Mouse (Mus musculus) retina, embryonic 14.5 days (tissue): ENCODE data around the gene Tmem235.
A peak's percentile ranks its signal among the peaks of the same experiment; 100 is the strongest.

Experiments used
- DNase-seq: peaks from one replicate; pipeline ENCODE4 v3.0.0-alpha.2; 2015; ENCODE audit warnings: low spot score

The Tmem235 gene

DNA sequence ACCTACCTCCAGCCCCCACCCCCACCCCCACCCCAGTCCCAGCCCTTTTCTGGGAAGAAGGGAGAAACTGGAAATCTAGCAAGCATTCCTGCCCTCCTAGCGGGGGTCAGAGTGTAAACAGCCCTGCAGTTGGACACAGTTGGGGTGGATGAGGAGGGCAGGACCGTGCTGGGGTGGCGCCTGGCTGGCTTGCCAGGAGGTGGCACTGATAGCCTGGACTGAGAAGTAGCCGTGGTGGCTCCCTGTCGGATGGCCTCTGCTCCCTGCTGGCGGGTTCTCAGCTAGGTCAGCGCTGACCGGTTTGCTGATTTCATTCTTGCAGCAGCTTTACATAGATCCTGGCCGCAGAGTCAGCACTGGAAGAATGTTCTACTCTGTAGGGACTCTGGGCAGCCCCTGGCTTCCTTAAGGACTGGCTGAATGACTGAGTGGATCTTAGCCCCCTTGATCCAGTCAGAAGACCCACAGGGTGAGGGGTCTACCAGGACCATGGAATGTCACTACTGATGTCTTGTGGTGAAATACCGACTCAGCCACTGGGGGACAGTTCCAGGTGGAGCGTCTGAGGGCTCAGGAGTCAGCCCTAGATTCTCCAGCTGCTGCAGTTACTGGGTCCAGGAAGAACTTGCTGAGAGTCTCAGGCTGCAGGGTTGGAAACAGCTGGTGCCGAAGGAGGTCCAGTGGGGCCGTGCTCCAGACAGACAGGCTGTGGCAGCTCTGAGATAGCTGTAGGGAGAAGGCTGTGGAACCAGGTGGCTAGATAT is 30.1 kb downstream of the Tmem235 start:
- peak; percentile 59 for DNase-seq

- DNase-seq: no peak
These were observed 31.1 kb downstream of the Tmem235 start for GRCm38 (mm10) chr11:117891581-117892175.

GRCm38 (mm10) chr11:117892199-117892598 is 31.6 kb downstream of the Tmem235 start:
- peak; percentile 38 for DNase-seq

DNA sequence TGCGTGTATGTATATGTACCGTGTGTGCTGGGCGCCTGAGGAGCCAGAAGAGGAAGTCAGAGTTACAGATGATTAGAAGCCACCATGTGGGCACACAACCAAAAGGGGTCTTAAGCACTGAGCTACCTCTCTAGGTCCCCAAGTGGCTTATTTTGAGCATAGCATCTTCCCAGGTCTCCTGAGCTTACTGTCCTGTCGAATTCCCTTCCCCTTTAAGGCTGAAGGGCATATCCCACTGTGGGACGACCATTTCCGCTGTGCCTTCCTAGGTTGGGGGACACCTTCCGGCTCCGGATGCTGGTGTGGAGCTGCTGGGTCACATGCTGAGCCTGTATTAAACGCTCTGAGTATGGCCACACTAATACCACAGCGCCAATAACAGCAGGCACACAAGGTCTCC is 34.1 kb downstream of the Tmem235 start:
- no peak for DNase-seq

- no peak for DNase-seq
These were observed 36.0 kb downstream of the Tmem235 start for GRCm38 (mm10) chr11:117896533-117896932.

GRCm38 (mm10) chr11:117902282-117902681 is 41.7 kb downstream of the Tmem235 start:
- no peak for DNase-seq

DNA sequence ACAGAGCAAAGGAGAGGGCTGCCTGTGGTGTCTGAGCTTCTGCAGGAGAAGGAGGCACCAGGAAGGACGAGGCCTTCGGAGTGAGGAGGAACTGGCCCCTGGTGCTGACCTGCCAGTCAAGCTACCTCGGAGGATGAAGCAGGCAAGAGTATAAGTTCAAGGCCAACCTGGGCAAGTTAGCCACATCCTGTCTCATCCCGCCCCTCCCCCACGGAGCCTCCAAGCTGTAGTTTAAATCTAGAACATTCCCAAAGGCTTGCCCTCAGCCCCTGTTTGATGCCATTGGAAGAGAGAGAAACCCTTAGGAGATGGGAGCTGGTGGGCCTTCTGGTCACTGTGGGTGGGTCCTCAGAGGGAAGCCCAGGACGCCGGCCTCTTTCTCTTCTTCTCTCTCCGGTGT is 43.9 kb downstream of the Tmem235 start:
- DNase-seq: no peak

DNA sequence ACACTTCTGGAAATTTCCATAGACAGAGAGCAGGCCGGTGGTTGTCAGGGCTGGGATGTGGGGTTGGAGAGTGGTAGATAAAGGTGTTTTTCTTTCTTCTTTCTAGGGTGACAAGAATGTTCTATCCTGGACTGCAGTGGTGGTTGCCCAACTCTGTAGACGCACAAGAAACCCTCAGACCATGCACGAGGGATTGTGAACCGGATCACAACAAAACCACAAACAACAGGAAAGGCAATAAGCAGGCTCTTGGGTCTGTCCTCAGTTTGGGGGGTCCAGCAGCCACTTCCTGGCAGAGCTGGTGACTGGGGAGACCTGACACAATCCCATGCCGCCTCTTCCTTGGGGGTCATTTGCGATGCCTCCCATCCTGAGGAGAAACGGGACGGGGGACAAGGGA is 48.8 kb downstream of the Tmem235 start:
- no peak for DNase-seq

DNA sequence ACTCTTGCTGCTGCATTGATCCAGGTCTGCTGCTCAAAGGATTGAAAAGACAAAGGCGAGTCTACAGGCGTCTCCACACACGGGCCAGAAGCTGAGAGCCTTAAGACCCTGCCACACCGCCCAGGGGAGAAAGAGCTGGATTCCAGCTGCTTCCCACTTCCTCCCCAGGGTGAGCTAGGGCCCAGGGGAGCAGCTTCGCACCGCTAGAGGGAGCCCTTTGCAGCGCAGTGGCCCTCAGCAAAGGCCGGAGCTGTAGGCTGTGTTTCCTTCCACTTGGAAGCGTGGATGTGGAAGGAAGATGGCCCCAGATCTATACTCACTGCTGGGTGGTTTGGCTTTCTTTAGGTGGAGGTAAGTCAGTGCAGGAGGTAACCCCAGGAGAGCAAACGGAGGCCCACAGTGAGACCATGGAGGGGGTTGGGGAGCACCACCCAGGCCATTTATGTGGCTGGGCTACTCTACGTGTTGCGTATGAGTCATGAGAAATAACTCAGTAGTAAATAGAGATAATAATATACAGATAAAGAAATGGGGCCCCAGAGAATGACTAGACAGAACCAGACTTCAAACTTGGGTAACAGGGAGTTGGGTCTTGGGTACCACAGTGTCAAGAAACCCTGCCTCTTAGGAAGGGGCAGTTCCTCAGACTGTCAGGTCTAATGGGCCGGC is 52.3 kb downstream of the Tmem235 start:
- DNase-seq: peak; percentile 88

DNA sequence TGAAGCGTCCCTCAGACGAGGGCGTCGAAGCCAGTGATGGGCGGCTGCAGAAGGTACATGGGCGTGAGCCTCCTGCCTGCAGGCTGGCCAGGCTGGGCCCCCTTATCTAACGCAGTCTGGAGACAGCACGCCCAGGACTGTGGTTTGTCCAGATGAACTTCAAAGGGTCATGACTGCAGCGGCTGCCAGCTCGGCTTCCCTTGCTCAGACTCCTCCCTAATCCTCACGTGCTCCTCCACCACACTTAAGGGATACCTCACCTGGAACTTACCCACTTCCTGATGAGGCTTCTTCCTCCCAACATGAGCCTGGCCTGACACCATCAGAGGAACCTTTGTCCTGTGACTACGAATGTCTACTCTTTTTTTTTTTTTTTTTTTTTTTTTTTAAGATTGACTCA is 54.0 kb downstream of the Tmem235 start:
- DNase-seq: no peak
